Mouse (Mus musculus) megakaryocyte, embryonic 14.5 days (primary cell): ENCODE measurements around the gene Dgkh. TPM values are rescaled to one million over a fixed set of nuclear protein-coding genes. Genes with fewer than 3 reads are reported as not detected.

Experiments
- H3K27me3 ChIP-seq: replicated peaks from 2 replicates; pipeline ENCODE3; 2012; ENCODE audit warnings: inconsistent platforms
- H3K36me3 ChIP-seq: replicated peaks from 2 replicates; pipeline ENCODE3; 2012; ENCODE audit warnings: low read length, inconsistent platforms, mixed read lengths
- H3K4me1 ChIP-seq: 2 replicates; pipeline ENCODE4 v1.6.1; 2012; ENCODE audit warnings: inconsistent platforms
- H3K4me3 ChIP-seq: replicated peaks from 2 replicates; pipeline ENCODE3; 2012; ENCODE audit warnings: moderate library complexity, mild to moderate bottlenecking, inconsistent platforms
- H3K9me3 ChIP-seq: 2 replicates; pipeline ENCODE4 v1.6.1; 2012; ENCODE audit warnings: inconsistent platforms
- FLI1 ChIP-seq: IDR thresholded peaks from 2 replicates; pipeline ENCODE4 v1.6.1; 2012; ENCODE audit warnings: low read length, inconsistent platforms, mixed read lengths
- GATA1 ChIP-seq: IDR thresholded peaks from 3 replicates; pipeline ENCODE4 v1.6.1; 2012; ENCODE audit warnings: mixed read lengths, low read length, inconsistent platforms, borderline replicate concordance
- polyA plus RNA-seq: library from polyadenylated mRNA; stranded (reverse); fragments of >175 nt; gene quantifications from 2 replicates; pipeline ENCODE4 v1.2.3, GENCODE M21; 2012; ENCODE audit warnings: low replicate concordance; ENCODE audit not compliant: insufficient read depth

Dgkh gene
- polyA plus RNA-seq, 1 experiment = 0.01 TPM

DNA sequence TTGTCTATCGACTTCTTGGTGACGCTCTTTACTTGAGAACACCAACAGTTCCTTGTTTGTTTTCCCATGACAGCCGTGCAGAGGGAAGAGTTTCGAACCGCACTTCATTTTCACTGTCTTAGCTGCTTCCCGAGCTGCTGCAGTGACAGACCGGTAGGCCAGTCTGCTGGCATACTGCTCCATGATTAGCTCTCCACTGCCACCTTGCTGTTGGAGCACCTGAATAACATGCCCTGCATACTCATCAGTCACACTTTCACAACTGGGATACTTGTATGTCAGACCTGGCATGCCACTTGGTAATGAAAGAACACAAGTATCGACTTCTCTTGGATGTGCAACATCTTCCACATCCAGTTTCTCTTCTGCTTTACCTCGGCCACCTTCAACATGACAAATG, 221.9 kb downstream of the Dgkh start:
- Histone ChIP-seq H3K36me3 (peaks cover 89% of the 10 kb centered on the region), H3K27me3 (no peaks in the 10 kb centered on the region)
- TF ChIP-seq FLI1 = no peak
- TF ChIP-seq GATA1 = no peak

DNA sequence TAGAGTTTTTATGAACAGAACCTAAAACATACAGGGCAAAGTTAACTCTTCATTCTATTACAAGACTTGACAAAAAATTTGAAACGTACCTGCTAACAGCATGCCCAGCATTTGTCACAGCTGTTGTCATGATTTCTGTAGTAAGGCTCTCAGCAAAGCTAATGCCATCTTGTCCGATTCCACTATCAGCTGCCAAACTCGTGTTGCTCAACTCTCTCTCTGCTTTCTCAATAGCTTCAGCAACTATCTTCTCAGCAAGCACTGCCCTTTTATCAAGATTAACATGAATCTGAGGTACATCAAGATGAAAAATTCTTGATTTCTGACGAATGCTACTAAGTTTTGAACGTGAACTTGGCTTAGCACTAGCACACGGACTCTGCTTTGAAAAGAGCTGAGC, 222.8 kb downstream of the Dgkh start:
- Histone ChIP-seq H3K9me3 (no peaks in the 10 kb centered on the region), H3K36me3 (peaks cover 90% of the 10 kb centered on the region)
- TF ChIP-seq FLI1 = no peak
- no peak for TF ChIP-seq GATA1

More for the DNA sequence above, 221.9 kb downstream of the Dgkh start:
- Histone ChIP-seq H3K4me1 (no peaks in the 10 kb centered on the region), H3K9me3 (no peaks in the 10 kb centered on the region), H3K4me3 (no peak overlapping the region)

More for the DNA sequence above, 222.8 kb downstream of the Dgkh start:
- H3K4me3 ChIP-seq = no peak overlapping the region
- no peaks in the 10 kb centered on the region for H3K4me1 ChIP-seq
- no peaks in the 10 kb centered on the region for H3K27me3 ChIP-seq

Other genes with a start within 250 kb of the Dgkh start
- gene Akap11, start 196.0 kb downstream of the Dgkh start, polyA plus RNA-seq = 0.18 TPM in 1 of 2 replicates, not detected in the other
- 0.75 TPM in 1 of 2 replicates, not detected in the other for gene Vwa8, start 116.3 kb upstream of the Dgkh start, polyA plus RNA-seq